Mouse (Mus musculus) MEL (cell line): Measurements from ENCODE around the gene Syt2.

ENCODE experiments used
- CTCF ChIP-seq, 3 experiments: IDR thresholded peaks in 2 of 3; conservative IDR thresholded peaks in 1 of 3; 2 replicates each; pipeline ENCODE4 v1.5.1; 2011 to 2012; ENCODE audit warnings: low read length in 3 of 3, low read depth in 2 of 3, mild to moderate bottlenecking in 2 of 3, improper control_type of control experiment in 1 of 3, inconsistent platforms in 1 of 3, mixed read lengths in 1 of 3, moderate library complexity in 1 of 3; ENCODE audit not compliant: control insufficient read depth in 1 of 3, insufficient read depth in 1 of 3, poor library complexity in 1 of 3, severe bottlenecking in 1 of 3
- HCFC1 ChIP-seq: IDR thresholded peaks from 2 replicates; pipeline ENCODE4 v1.6.1; 2012; ENCODE audit warnings: low read depth, mild to moderate bottlenecking, inconsistent platforms, low read length, improper control_type of control experiment, moderate library complexity
- NELFE ChIP-seq: IDR thresholded peaks from 2 replicates; pipeline ENCODE4 v1.6.1; 2011; ENCODE audit warnings: low read depth, low read length, improper control_type of control experiment
- TCF12 ChIP-seq: IDR thresholded peaks from 2 replicates; pipeline ENCODE4 v1.6.1; 2014; ENCODE audit warnings: low read depth, mild to moderate bottlenecking, inconsistent platforms, low read length, improper control_type of control experiment, moderate library complexity

DNA sequence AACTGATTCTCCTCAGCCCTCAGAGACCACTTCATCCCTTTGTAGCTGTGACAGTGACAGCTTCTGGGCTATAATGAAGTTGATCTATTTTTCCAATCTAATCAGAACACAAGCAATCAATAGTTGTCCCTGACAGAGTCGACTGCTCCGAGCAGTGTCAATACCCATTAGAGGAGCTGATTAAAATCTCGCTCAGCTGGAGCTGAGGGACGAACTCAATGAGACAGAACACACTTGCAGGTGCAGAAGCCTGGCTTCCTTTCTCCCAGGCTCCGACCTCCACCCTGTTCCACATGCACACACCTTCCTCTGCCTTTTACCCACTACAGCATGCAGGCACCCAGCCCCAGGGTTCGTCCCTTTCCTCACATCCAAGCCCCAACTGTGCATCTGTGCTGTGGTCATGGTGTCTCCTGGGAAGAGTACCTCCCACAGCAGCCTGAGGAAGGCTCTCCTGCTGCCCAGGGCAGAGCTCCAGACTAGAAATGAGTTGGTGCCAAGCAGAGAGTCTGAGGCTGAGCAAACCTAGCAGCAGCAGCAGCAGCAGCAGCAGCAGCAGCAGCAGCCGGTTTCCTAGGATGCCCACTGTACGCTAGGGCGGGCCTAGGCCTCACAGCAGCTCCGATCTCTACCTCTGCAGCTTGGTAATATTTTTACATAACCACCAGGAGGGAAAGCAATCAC is 109.9 kb downstream of the Syt2 start:
- no peak for TF ChIP-seq CTCF (IDR thresholded peaks at IDR 0.05 in 2 of 3, conservative IDR thresholded peaks at IDR 0.05 in 1 of 3; ENCODE audit: control insufficient read depth in 1 of 3, insufficient read depth in 1 of 3, low read depth in 2 of 3, low read length in 3 of 3, poor library complexity in 1 of 3, severe bottlenecking in 1 of 3)
- no peak for TF ChIP-seq TCF12
- TF ChIP-seq HCFC1: no peak
- TF ChIP-seq NELFE: no peak
